Mouse (Mus musculus): Measurements from ENCODE around the gene Atp2a2.

DNA sequence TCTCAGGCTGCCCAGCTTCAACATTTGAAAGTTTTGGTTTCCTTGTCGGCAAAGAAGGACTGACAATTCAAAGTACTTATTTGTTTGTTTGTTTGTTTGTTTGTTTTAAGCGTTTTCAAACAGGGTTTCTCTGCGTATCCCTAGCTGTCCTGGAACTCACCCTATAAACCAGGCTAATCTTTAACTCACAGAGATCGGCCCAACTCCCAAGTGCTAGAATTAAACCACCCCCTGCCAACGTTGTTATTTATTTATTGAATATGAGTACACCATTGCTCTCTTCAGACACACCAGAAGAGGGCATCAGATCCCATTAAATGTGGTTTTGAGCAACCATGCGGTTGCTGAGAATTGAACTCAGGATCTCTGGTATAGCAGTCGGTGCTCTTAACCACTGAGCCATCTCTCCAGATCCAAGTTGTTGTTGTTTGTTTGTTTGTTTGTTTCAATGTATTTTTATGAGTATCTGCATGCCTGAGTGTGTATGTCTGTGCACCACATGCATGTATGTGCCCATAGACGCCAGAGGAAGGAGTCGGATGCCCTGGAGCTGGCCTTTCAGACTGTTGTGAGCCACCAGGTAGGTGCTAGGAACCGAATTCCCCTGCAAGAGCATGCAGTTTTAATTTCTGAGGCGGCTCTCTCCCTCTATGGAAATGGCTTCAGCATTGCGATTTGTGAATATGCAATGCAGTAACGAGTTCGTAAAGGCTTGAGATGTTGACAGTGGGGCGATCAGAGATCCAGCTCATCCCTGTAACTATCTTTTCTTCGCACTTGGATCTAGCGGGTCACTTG lies 80.6 kb downstream of the Atp2a2 start, which contains the start of gene Anapc7:
- no peak for TF ChIP-seq POLR2A (IDR thresholded peaks at IDR 0.05; ENCODE audit: low read depth, low read length)
- TF ChIP-seq CTCF (IDR thresholded peaks at IDR 0.05; ENCODE audit: extremely low read depth, insufficient read depth, insufficient read length, insufficient replicate concordance): no peak

All from spleen, adult 2 months (tissue).